Mouse (Mus musculus): ENCODE measurements around the gene Ints4. TPM values are rescaled to one million over a fixed set of nuclear protein-coding genes. Genes with fewer than 3 reads are reported as not detected.

The Ints4 gene
- polyA plus RNA-seq, 1 experiment from 2014 or later = 43.3 TPM

GRCm38 (mm10) chr7:97569372-97569771, 88.6 kb downstream of the Ints4 start:
- ATAC-seq = no peak
- Histone ChIP-seq H3K4me2 (ENCODE audit: low read length) (no peak overlapping the region), H3K36me3 (ENCODE audit: control insufficient read depth, insufficient read depth, low read length) (peaks cover 2% of the 10 kb centered on the region; the same call in 1 of the 2 replicates), H3K27me3 (replicated peaks; ENCODE audit: control insufficient read depth, insufficient read depth, low read length) (no peaks in the 10 kb centered on the region), H3K9me3 (ENCODE audit: control insufficient read depth, low read length) (no peaks in the 10 kb centered on the region), H3K27ac (ENCODE audit: low read depth, low read length) (no peak overlapping the region), H3K4me1 (ENCODE audit: control insufficient read depth, insufficient read depth, low read depth, low read length) (no peaks in the 10 kb centered on the region), H3K9ac (ENCODE audit: low read depth, low read length) (no peak overlapping the region), H3K4me3 (ENCODE audit: low read length) (no peak overlapping the region)
- WGBS = 82% methylated on average over 4 of the region's 4 CpGs

GRCm38 (mm10) chr7:97570389-97570788, 89.6 kb downstream of the Ints4 start:
- Histone ChIP-seq H3K9me3 (ENCODE audit: control insufficient read depth, low read length) (no peaks in the 10 kb centered on the region), H3K4me3 (ENCODE audit: low read length) (no peak overlapping the region), H3K36me3 (ENCODE audit: control insufficient read depth, insufficient read depth, low read length) (peaks cover 2% of the 10 kb centered on the region; the same call in 1 of the 2 replicates), H3K9ac (ENCODE audit: low read depth, low read length) (no peak overlapping the region), H3K27me3 (replicated peaks; ENCODE audit: control insufficient read depth, insufficient read depth, low read length) (no peaks in the 10 kb centered on the region), H3K4me2 (ENCODE audit: low read length) (no peak overlapping the region), H3K4me1 (ENCODE audit: control insufficient read depth, insufficient read depth, low read depth, low read length) (no peaks in the 10 kb centered on the region), H3K27ac (ENCODE audit: low read depth, low read length) (no peak overlapping the region)
- ATAC-seq = no peak
- 82% methylated on average over 1 of the region's 1 CpGs for WGBS

- Histone ChIP-seq H3K4me1 (ENCODE audit: control insufficient read depth, insufficient read depth, low read depth, low read length) (peaks cover 9% of the 10 kb centered on the region), H3K27ac (ENCODE audit: low read depth, low read length) (no peak overlapping the region; the same call in 1 of the 2 replicates), H3K9ac (ENCODE audit: low read depth, low read length) (peak overlapping the region; percentile 77), H3K36me3 (ENCODE audit: control insufficient read depth, insufficient read depth, low read length) (no peaks in the 10 kb centered on the region; the same call in 1 of the 2 replicates), H3K27me3 (replicated peaks; ENCODE audit: control insufficient read depth, insufficient read depth, low read length) (no peaks in the 10 kb centered on the region), H3K4me2 (ENCODE audit: low read length) (peak overlapping the region; percentile 69), H3K4me3 (ENCODE audit: low read length) (peak overlapping the region; percentile 86), H3K9me3 (ENCODE audit: control insufficient read depth, low read length) (no peaks in the 10 kb centered on the region)
- ATAC-seq = no peak
- 30% methylated on average over 8 of the region's 8 CpGs for WGBS
These were observed 97.8 kb downstream of the Ints4 start for GRCm38 (mm10) chr7:97578361-97579066.

- peak within 1 kb of the TSS; percentile 99 for H3K9ac ChIP-seq (ENCODE audit: low read depth, low read length)
- under 1% methylated on average over 45 of the region's 68 CpGs for WGBS
- peak within 1 kb of the TSS; percentile 77 for H3K4me2 ChIP-seq (ENCODE audit: low read length)
- no peaks in the 10 kb centered on the region for H3K9me3 ChIP-seq (ENCODE audit: control insufficient read depth, low read length)
- peak; percentile 98 for ATAC-seq
- peak within 1 kb of the TSS; percentile 97 for H3K27ac ChIP-seq (ENCODE audit: low read depth, low read length)
- H3K27me3 ChIP-seq (replicated peaks; ENCODE audit: control insufficient read depth, insufficient read depth, low read length) = no peaks in the 10 kb centered on the region
- H3K4me1 ChIP-seq (ENCODE audit: control insufficient read depth, insufficient read depth, low read depth, low read length) = peaks cover 9% of the 10 kb centered on the region
- H3K4me3 ChIP-seq (ENCODE audit: low read length) = peak within 1 kb of the TSS; percentile 86
- H3K36me3 ChIP-seq (ENCODE audit: control insufficient read depth, insufficient read depth, low read length) = no peaks in the 10 kb centered on the region
These were observed 98.6 kb downstream of the Ints4 start, which contains the start of the genes Aamdc and Rsf1 for GRCm38 (mm10) chr7:97579067-97579975. Aamdc (minus strand) TSS chr7:97579497. Rsf1 (plus strand) TSS chr7:97579889.

GRCm38 (mm10) chr7:97579976-97580842, 99.5 kb downstream of the Ints4 start:
- Histone ChIP-seq H3K4me3 (ENCODE audit: low read length) (peak overlapping the region; percentile 86), H3K4me2 (ENCODE audit: low read length) (peak overlapping the region; percentile 77), H3K4me1 (ENCODE audit: control insufficient read depth, insufficient read depth, low read depth, low read length) (peaks cover 9% of the 10 kb centered on the region), H3K27ac (ENCODE audit: low read depth, low read length) (peak overlapping the region; percentile 97), H3K27me3 (replicated peaks; ENCODE audit: control insufficient read depth, insufficient read depth, low read length) (no peaks in the 10 kb centered on the region), H3K36me3 (ENCODE audit: control insufficient read depth, insufficient read depth, low read length) (no peaks in the 10 kb centered on the region), H3K9me3 (ENCODE audit: control insufficient read depth, low read length) (no peaks in the 10 kb centered on the region), H3K9ac (ENCODE audit: low read depth, low read length) (peak overlapping the region; percentile 99)
- WGBS = under 1% methylated on average over 40 of the region's 65 CpGs
- peak; percentile 18 for ATAC-seq

- Histone ChIP-seq H3K27me3 (replicated peaks; ENCODE audit: control insufficient read depth, insufficient read depth, low read length) (no peaks in the 10 kb centered on the region), H3K4me2 (ENCODE audit: low read length) (peak overlapping the region; percentile 77), H3K27ac (ENCODE audit: low read depth, low read length) (peak overlapping the region; percentile 97), H3K36me3 (ENCODE audit: control insufficient read depth, insufficient read depth, low read length) (no peaks in the 10 kb centered on the region), H3K4me3 (ENCODE audit: low read length) (peak overlapping the region; percentile 86), H3K4me1 (ENCODE audit: control insufficient read depth, insufficient read depth, low read depth, low read length) (peaks cover 9% of the 10 kb centered on the region), H3K9me3 (ENCODE audit: control insufficient read depth, low read length) (no peaks in the 10 kb centered on the region), H3K9ac (ENCODE audit: low read depth, low read length) (peak overlapping the region; percentile 99)
- ATAC-seq = peak; percentile 54
- WGBS = 1% methylated on average over 11 of the region's 11 CpGs
These were observed 100.1 kb downstream of the Ints4 start for GRCm38 (mm10) chr7:97580843-97581214.

GRCm38 (mm10) chr7:97588506-97588905, 107.8 kb downstream of the Ints4 start:
- Histone ChIP-seq H3K9me3 (ENCODE audit: control insufficient read depth, low read length) (no peaks in the 10 kb centered on the region), H3K36me3 (ENCODE audit: control insufficient read depth, insufficient read depth, low read length) (no peaks in the 10 kb centered on the region), H3K9ac (ENCODE audit: low read depth, low read length) (no peak overlapping the region), H3K4me1 (ENCODE audit: control insufficient read depth, insufficient read depth, low read depth, low read length) (peaks cover 7% of the 10 kb centered on the region), H3K27ac (ENCODE audit: low read depth, low read length) (no peak overlapping the region), H3K27me3 (replicated peaks; ENCODE audit: control insufficient read depth, insufficient read depth, low read length) (no peaks in the 10 kb centered on the region), H3K4me2 (ENCODE audit: low read length) (no peak overlapping the region), H3K4me3 (ENCODE audit: low read length) (no peak overlapping the region)
- WGBS = 73% methylated on average over 5 of the region's 5 CpGs
- no peak for ATAC-seq

- Histone ChIP-seq H3K4me3 (ENCODE audit: low read length) (no peak overlapping the region), H3K4me2 (ENCODE audit: low read length) (no peak overlapping the region), H3K27ac (ENCODE audit: low read depth, low read length) (no peak overlapping the region), H3K27me3 (replicated peaks; ENCODE audit: control insufficient read depth, insufficient read depth, low read length) (no peaks in the 10 kb centered on the region), H3K36me3 (ENCODE audit: control insufficient read depth, insufficient read depth, low read length) (no peaks in the 10 kb centered on the region), H3K9me3 (ENCODE audit: control insufficient read depth, low read length) (no peaks in the 10 kb centered on the region), H3K4me1 (ENCODE audit: control insufficient read depth, insufficient read depth, low read depth, low read length) (peaks cover 7% of the 10 kb centered on the region), H3K9ac (ENCODE audit: low read depth, low read length) (no peak overlapping the region)
- 34% methylated on average over 3 of the region's 3 CpGs for WGBS
- ATAC-seq = no peak
These were observed 109.7 kb downstream of the Ints4 start for GRCm38 (mm10) chr7:97590488-97590887.
